Mouse (Mus musculus) lung, postnatal 0 days (tissue): ENCODE measurements around the gene Dip2b. TPM values are rescaled to one million over a fixed set of nuclear protein-coding genes. Genes with fewer than 3 reads are reported as not detected.

Experiments
- ATAC-seq: fragments of 200-750 bp; cut with Nextera tagmentation; 2 replicates; pipeline ENCODE4 v1.8.0; 2017; ENCODE audit warnings: moderate library complexity
- DNase-seq: peaks from one replicate; pipeline ENCODE4 v3.0.0-alpha.2; 2016; ENCODE audit warnings: low spot score
- H3K27ac ChIP-seq: fragments of 300-500 bp; sonication (generic); 2 replicates; pipeline ENCODE4 v1.5.1; 2014; ENCODE audit warnings: antibody characterized with exemption, mild to moderate bottlenecking, low read length, mixed read lengths
- H3K27me3 ChIP-seq: fragments of 300-500 bp; sonication (generic); replicated peaks from 2 replicates; pipeline ENCODE4 v1.6.1; 2014; ENCODE audit warnings: low read length, mixed read lengths; ENCODE audit not compliant: insufficient read depth
- H3K36me3 ChIP-seq: fragments of 300-500 bp; sonication (generic); 2 replicates; pipeline ENCODE4 v1.6.1; 2014; ENCODE audit warnings: low read length, mixed read lengths; ENCODE audit not compliant: insufficient read depth
- H3K4me1 ChIP-seq: fragments of 300-500 bp; sonication (generic); 2 replicates; pipeline ENCODE4 v1.6.1; 2014; ENCODE audit warnings: antibody characterized with exemption, low read depth, low read length, mixed read lengths; ENCODE audit not compliant: insufficient read depth
- H3K4me2 ChIP-seq: fragments of 300-500 bp; sonication (generic); replicated peaks from 2 replicates; pipeline ENCODE4 v1.6.1; 2014; ENCODE audit warnings: low read depth, mild to moderate bottlenecking, low read length, moderate library complexity, mixed read lengths
- H3K4me3 ChIP-seq: fragments of 300-500 bp; sonication (generic); 2 replicates; pipeline ENCODE4 v1.5.1; 2014; ENCODE audit warnings: low read depth, low read length
- H3K9ac ChIP-seq: fragments of 300-500 bp; sonication (generic); replicated peaks from 2 replicates; pipeline ENCODE4 v1.6.1; 2014; ENCODE audit warnings: low read depth, mild to moderate bottlenecking
- H3K9me3 ChIP-seq: fragments of 300-500 bp; sonication (generic); 2 replicates; pipeline ENCODE4 v1.6.1; 2016; ENCODE audit warnings: low read length, mixed read lengths
- CTCF ChIP-seq: IDR thresholded peaks from 2 replicates; pipeline ENCODE4 v1.5.1; 2016; ENCODE audit warnings: antibody characterized with exemption, mild to moderate bottlenecking
- EP300 ChIP-seq: IDR thresholded peaks from 2 replicates; pipeline ENCODE4 v1.6.1; 2016; ENCODE audit warnings: antibody characterized with exemption, mild to moderate bottlenecking, control low read depth
- WGBS: fragments of 180-500 bp; shearing (Covaris S2); extraction: QIAGEN DNeasy Blood & Tissue Kit; methylation state at CpG from one replicate; pipeline ENCODE4 v1.1.7; 2014; 5-methylcytosine and 5-hydroxymethylcytosine counted together
- polyA plus RNA-seq: library from polyadenylated mRNA; unstranded; fragments of >200 nt; fragmentation: Nextera tagmentation; extraction: Ambion mirVana; gene quantifications from 2 replicates; pipeline ENCODE4 v1.2.1, GENCODE M21; 2015

Gene Dip2b
- polyA plus RNA-seq, 1 experiment from 2014 or later: 6.6 TPM

DNA sequence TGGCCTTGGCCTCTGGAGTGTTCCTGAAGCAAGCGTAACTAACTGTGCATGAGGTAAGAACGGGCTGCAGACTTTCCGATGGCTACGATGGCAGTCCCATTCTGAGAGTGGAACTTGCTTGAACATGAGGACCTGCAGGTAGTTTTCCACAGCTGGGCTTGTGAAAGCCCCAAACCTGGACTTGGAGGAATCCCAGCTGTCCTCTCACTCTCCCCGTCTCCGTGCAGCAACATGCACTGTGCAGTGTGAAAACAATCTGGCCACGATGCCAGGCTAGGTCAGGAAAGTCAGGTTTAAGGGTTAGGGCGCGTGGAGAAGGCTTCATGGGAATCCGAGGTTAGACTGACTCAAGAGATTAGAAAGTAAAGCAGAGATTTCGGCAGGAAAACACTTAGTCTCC is 20.4 kb downstream of the Dip2b start:
- WGBS: 55% methylated on average over 11 of the region's 11 CpGs
- Histone ChIP-seq H3K27me3 (no peaks in the 10 kb centered on the region), H3K9ac (no peak overlapping the region), H3K36me3 (no peaks in the 10 kb centered on the region), H3K4me1 (no peaks in the 10 kb centered on the region; the same call in 1 of the 2 replicates), H3K27ac (no peak overlapping the region), H3K4me3 (no peak overlapping the region), H3K4me2 (no peak overlapping the region), H3K9me3 (no peaks in the 10 kb centered on the region)
- ATAC-seq: no peak
- TF ChIP-seq EP300 (no peak), CTCF (no peak)
- no peak for DNase-seq

DNA sequence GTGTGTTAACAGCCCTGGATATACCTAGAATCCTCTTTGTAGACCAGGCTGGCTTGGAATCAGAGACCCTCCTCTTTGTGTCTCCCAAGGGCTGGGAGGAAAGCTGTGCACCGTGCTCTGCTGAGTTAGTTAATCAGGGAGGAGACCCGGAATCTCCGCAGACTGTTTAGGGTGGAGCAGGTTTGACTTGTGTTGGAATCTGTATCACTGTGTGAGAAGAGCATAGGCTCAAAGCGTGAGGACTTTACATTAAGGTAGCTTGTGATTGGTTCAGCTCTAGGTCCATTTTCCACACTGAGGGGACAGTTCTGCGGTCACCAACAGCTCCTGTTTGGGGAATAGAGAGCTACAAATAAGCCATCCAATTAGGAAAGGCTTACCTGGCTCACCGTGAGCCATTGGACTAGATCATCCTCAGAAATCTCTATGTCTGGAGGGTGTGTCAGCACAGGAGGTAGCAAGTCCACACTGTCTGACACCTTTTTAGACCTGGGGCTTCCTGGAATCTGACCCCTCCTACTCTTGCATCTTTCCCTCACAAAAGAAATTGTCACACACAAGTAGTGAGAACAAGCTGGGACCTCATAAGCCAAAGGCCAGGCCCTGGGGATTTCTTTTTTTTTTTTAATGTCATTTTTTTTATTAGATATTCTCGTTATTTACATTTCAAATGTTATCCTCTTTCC is 21.3 kb downstream of the Dip2b start:
- Histone ChIP-seq H3K9me3 (no peaks in the 10 kb centered on the region), H3K27me3 (no peaks in the 10 kb centered on the region), H3K4me2 (no peak overlapping the region), H3K4me1 (no peaks in the 10 kb centered on the region; the same call in 1 of the 2 replicates), H3K27ac (no peak overlapping the region), H3K36me3 (no peaks in the 10 kb centered on the region), H3K9ac (no peak overlapping the region), H3K4me3 (no peak overlapping the region)
- ATAC-seq (no peak), DNase-seq (no peak)
- TF ChIP-seq CTCF: no peak
- no peak for TF ChIP-seq EP300
- 68% methylated on average over 7 of the region's 7 CpGs for WGBS

DNA sequence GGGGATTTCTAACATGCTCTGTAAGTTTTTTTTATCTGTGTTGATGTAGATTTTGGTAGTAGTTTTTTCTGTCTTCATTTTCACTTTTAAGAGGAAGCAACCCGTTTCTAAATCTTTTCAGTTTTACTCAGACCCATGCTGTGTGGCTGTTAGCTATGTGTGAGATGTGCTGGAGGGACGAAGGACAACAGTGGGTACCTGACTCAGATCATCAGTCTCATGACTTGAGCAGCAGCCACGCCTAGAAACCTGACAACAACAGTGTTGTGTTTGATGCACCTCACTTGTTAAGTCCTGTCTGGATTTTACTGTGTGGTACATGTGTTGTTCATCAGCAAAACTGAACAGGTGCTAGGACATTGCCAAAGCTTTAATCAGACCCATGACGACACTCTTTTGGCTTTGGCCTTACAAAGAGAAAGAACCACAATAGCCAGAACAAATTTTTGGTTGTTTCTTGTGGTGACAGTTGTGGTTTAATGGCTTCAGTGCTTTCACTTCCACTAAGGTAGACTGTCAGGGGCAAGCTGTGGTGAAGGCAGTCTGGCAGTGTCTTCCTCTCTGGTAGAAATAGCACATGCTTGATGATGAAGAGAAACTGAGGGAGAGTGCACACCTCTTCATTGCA is 22.2 kb downstream of the Dip2b start:
- Histone ChIP-seq H3K27ac (no peak overlapping the region), H3K4me1 (no peaks in the 10 kb centered on the region; the same call in 1 of the 2 replicates), H3K9ac (no peak overlapping the region), H3K36me3 (no peaks in the 10 kb centered on the region), H3K9me3 (no peaks in the 10 kb centered on the region), H3K4me2 (no peak overlapping the region), H3K27me3 (no peaks in the 10 kb centered on the region), H3K4me3 (no peak overlapping the region)
- WGBS: 76% methylated on average over 4 of the region's 4 CpGs
- no peak for ATAC-seq
- TF ChIP-seq CTCF (no peak), EP300 (no peak)
- no peak for DNase-seq

DNA sequence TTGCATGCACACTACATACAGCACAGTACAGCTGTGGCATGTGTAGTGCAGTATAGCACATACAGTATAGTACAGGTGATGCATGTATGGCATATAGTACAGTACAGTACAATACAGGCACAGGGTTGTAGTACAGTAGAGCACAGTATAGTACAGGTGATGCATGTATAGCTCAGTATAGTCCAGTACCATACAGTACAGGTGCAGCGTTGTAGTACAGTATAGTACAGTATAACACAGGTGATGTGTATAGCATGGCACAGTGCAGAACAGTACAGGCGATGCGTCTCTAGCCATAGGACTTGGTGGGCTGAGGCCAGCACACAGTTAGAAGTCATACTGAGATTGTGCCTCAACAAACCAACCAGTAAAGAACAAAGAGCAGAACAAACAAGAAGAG is 22.9 kb downstream of the Dip2b start:
- Histone ChIP-seq H3K27me3 (no peaks in the 10 kb centered on the region), H3K4me3 (no peak overlapping the region), H3K4me2 (no peak overlapping the region), H3K9me3 (no peaks in the 10 kb centered on the region), H3K4me1 (no peaks in the 10 kb centered on the region; the same call in 1 of the 2 replicates), H3K27ac (no peak overlapping the region), H3K36me3 (no peaks in the 10 kb centered on the region), H3K9ac (no peak overlapping the region)
- ATAC-seq: no peak
- TF ChIP-seq EP300 (no peak), CTCF (no peak)
- DNase-seq: no peak
- WGBS: 92% methylated on average over 3 of the region's 3 CpGs

DNA sequence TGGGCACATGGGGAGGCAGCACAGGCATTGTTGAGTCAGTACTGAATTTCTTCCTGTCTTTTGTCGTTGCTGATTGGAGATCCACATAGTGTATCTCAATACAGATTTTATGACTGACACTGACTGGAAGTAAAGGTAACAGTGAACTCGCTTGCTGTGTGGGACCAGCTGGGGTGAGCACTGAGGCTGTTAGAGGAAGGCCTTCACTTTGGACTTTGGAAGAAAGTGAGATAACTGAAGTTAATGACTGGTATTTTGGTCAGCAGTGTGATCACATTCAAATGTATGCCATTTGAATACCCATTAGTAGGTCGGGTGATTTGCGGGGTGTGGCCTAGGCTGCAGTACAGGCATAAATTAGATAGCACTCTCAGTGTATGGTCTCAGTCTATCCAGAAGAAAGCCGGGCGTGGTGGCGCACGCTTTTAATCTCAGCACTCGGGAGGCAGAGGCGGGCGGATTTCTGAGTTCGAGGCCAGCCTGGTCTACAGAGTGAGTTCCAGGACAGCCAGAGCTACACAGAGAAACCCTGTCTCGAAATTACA is 24.8 kb downstream of the Dip2b start:
- Histone ChIP-seq H3K4me3 (no peak overlapping the region), H3K27me3 (no peaks in the 10 kb centered on the region), H3K4me2 (no peak overlapping the region), H3K9me3 (no peaks in the 10 kb centered on the region), H3K36me3 (no peaks in the 10 kb centered on the region), H3K9ac (no peak overlapping the region), H3K27ac (no peak overlapping the region), H3K4me1 (peaks cover 2% of the 10 kb centered on the region; the same call in 1 of the 2 replicates)
- TF ChIP-seq CTCF (no peak), EP300 (no peak)
- DNase-seq (no peak), ATAC-seq (no peak)
- 91% methylated on average over 12 of the region's 13 CpGs for WGBS

DNA sequence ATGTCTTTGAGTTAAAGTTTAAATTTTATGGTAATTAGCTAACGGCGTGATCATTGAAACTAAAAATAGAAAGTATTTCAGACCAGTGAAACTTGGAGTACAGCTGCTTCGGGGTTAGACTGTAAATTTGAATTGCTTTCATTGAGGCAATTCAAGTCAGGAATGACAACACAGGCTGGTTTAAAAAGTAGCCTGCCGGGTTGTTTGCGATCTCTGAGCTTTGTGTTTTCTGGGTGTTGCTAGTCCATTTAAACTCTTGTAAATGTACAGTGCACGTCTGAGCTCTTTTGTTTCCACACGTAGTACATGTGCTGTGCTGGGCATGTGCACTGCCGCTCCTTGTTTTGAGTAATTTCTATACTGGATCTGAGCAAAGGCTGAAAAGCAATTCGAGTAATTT is 28.2 kb downstream of the Dip2b start:
- H3K27ac ChIP-seq: no peak overlapping the region
- TF ChIP-seq CTCF (no peak), EP300 (no peak)
- 0 out of 2 replicates have a peak, but pooled peaks cover 2% of the 10 kb centered on the region for H3K4me1 ChIP-seq
- no peaks in the 10 kb centered on the region for H3K27me3 ChIP-seq
- DNase-seq: peak; percentile 72
- H3K9ac ChIP-seq: no peak overlapping the region
- no peaks in the 10 kb centered on the region for H3K9me3 ChIP-seq
- 37% methylated on average over 9 of the region's 9 CpGs for WGBS
- no peaks in the 10 kb centered on the region for H3K36me3 ChIP-seq
- ATAC-seq: peak; percentile 36; the same call in 1 of the 2 replicates
- H3K4me3 ChIP-seq: no peak overlapping the region
- H3K4me2 ChIP-seq: 0 out of 2 replicates have a peak overlapping the region, but pooled peaks have one; percentile 14
